In the genomic region with DNA sequence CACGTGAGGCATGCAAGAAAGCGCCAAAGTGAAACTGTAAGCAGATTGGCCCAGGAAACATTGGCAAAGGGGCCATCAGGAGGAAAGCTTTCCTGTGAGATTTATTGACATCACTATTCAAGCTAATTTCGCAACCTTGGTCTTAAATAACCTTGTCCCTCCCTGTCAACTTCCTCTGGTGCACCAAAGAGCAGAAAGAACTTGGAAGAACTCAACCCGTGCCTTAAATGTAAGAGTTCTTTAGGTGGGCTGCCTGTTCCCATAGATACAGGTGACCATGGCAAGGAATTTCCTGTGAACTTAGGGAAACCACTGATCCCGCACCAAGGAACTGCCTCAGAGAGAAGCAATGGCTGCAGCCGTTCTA, we compare ENCODE assay signal across 10 mouse cellular contexts.
DNase-seq lines count a peak whose midpoint lies in the region; ATAC-seq and TF ChIP-seq lines count a peak whose summit lies in the region.
"Had no signal": no experiment of that assay in that cellular context is flagged by ENCODE, and none has a peak within 500 bp of the region (broad histone marks: within the 10 kb centered on the region; RNA-seq: fewer than 3 reads in every experiment).

No protein-coding gene starts in this region.

- ATAC-seq in heart, embryonic 11.5 days (replicated peaks; ENCODE audit: insufficient number of reproducible peaks, low FRiP score, low TSS enrichment), result no peak
- ATAC-seq in lung, postnatal 0 days, result peak; percentile 62
- peak; percentile 80 for ATAC-seq in granulocyte monocyte progenitor cell, adult 5-6 weeks (replicated peaks; ENCODE audit: poor library complexity, severe bottlenecking)
- ATAC-seq in monocyte, adult 5-6 weeks (replicated peaks; ENCODE audit: insufficient number of reproducible peaks, low FRiP score, low TSS enrichment, poor library complexity, severe bottlenecking), result peak; percentile 28; the same call in 1 of the 2 replicates
- no peak for ATAC-seq in activated CD4-positive, CD25-positive, alpha-beta regulatory T cell, adult 4 months

- no peak for TF ChIP-seq CTCF in lung, postnatal 0 days (IDR thresholded peaks at IDR 0.05)

- no peak for TF ChIP-seq EP300 in lung, postnatal 0 days (IDR thresholded peaks at IDR 0.05)

- no peaks in the 10 kb centered on the region for H3K9me3 ChIP-seq in heart, embryonic 11.5 days (replicated peaks; ENCODE audit: control insufficient read depth, low read length)
- H3K9me3 ChIP-seq in lung, postnatal 0 days (ENCODE audit: low read length), result no peaks in the 10 kb centered on the region

- H3K4me3 ChIP-seq in heart, embryonic 11.5 days (ENCODE audit: low read depth, low read length), result no peak overlapping the region
- H3K4me3 ChIP-seq in lung, postnatal 0 days (ENCODE audit: low read depth, low read length), result no peak overlapping the region
- H3K4me3 ChIP-seq: megakaryocyte, embryonic 14.5 days had no signal

- H3K27me3 ChIP-seq in heart, embryonic 11.5 days (ENCODE audit: control insufficient read depth, insufficient read depth, low read length), result no peaks in the 10 kb centered on the region
- no peaks in the 10 kb centered on the region for H3K27me3 ChIP-seq in lung, postnatal 0 days (replicated peaks; ENCODE audit: insufficient read depth, low read length)
- H3K27me3 ChIP-seq: megakaryocyte, embryonic 14.5 days had no signal

- H3K4me2 ChIP-seq in heart, embryonic 11.5 days, result no peak overlapping the region
- H3K4me2 ChIP-seq in lung, postnatal 0 days (replicated peaks; ENCODE audit: low read depth, low read length), result no peak overlapping the region

- H3K27ac ChIP-seq in heart, embryonic 11.5 days (ENCODE audit: low read depth, low read length), result no peak overlapping the region
- no peak overlapping the region; the same call in 1 of the 2 replicates for H3K27ac ChIP-seq in lung, postnatal 0 days (ENCODE audit: low read length)

- peak; percentile 35 to 60 for DNase-seq in heart, adult 18-20 months
- peak; percentile 85 for DNase-seq in lung, postnatal 0 days (ENCODE audit: low spot score)
- DNase-seq in lung, postnatal 4 days, result no peak
- DNase-seq: cerebellum, adult 18-20 months; left cerebral cortex, postnatal 4 days had no signal

- H3K4me1 ChIP-seq in heart, embryonic 11.5 days (ENCODE audit: control insufficient read depth, insufficient read depth, low read length), result no peaks in the 10 kb centered on the region
- no peaks in the 10 kb centered on the region for H3K4me1 ChIP-seq in lung, postnatal 0 days (ENCODE audit: insufficient read depth, low read depth, low read length)
- H3K4me1 ChIP-seq: megakaryocyte, embryonic 14.5 days had no signal

- 76% methylated on average over 6 of the region's 6 CpGs for WGBS in heart, embryonic 11.5 days (ENCODE audit: insufficient replicate concordance)
- WGBS in lung, postnatal 0 days, result 50% methylated on average over 6 of the region's 6 CpGs

- H3K9ac ChIP-seq in heart, embryonic 11.5 days (ENCODE audit: low read depth, low read length), result no peak overlapping the region
- H3K9ac ChIP-seq in lung, postnatal 0 days (replicated peaks; ENCODE audit: low read depth), result no peak overlapping the region

- no peaks in the 10 kb centered on the region for H3K36me3 ChIP-seq in heart, embryonic 11.5 days (ENCODE audit: control insufficient read depth, insufficient read depth, low read length)
- H3K36me3 ChIP-seq in lung, postnatal 0 days (ENCODE audit: insufficient read depth, low read length), result no peaks in the 10 kb centered on the region

Comparison
In these comparisons a context has a peak if more than half of its experiments do, and no peak if none do; other contexts are left out.
1. DNase-seq: peak in heart, adult 18-20 months (2 of 2) and lung, postnatal 0 days (single experiment); none in lung, postnatal 4 days (0 of 2).
2. ATAC-seq: peak in lung, postnatal 0 days (single experiment), granulocyte monocyte progenitor cell, adult 5-6 weeks (single experiment) and monocyte, adult 5-6 weeks (single experiment); none in heart, embryonic 11.5 days (single experiment) and activated CD4-positive, CD25-positive, alpha-beta regulatory T cell, adult 4 months (single experiment).